Mouse (Mus musculus) forebrain, postnatal 0 days (tissue): ENCODE results near the gene Armh3. TPM values are rescaled to one million over a fixed set of nuclear protein-coding genes. Genes with fewer than 3 reads are reported as not detected.

Experiments
- ATAC-seq: fragments of 200-750 bp; cut with Nextera tagmentation; 2 replicates; pipeline ENCODE4 v1.8.0; 2017; ENCODE audit warnings: mild to moderate bottlenecking, moderate library complexity
- DNase-seq: peaks from one replicate; pipeline ENCODE4 v3.0.0-alpha.2; 2015
- H3K27ac ChIP-seq: fragments of 300-500 bp; sonication (generic); 2 replicates; pipeline ENCODE4 v1.5.1; 2014; ENCODE audit warnings: low read depth, mild to moderate bottlenecking, antibody characterized with exemption, low read length, moderate library complexity, mixed read lengths
- H3K27me3 ChIP-seq: fragments of 300-500 bp; sonication (generic); 2 replicates; pipeline ENCODE4 v1.6.1; 2014; ENCODE audit warnings: mild to moderate bottlenecking, low read length, mixed read lengths; ENCODE audit not compliant: insufficient read depth
- H3K36me3 ChIP-seq: fragments of 300-500 bp; sonication (generic); 2 replicates; pipeline ENCODE4 v1.6.1; 2014; ENCODE audit warnings: mild to moderate bottlenecking, moderate library complexity; ENCODE audit not compliant: insufficient read depth
- H3K4me1 ChIP-seq: fragments of 300-500 bp; sonication (generic); 2 replicates; pipeline ENCODE4 v1.6.1; 2014; ENCODE audit warnings: antibody characterized with exemption; ENCODE audit not compliant: insufficient read depth
- H3K4me2 ChIP-seq: fragments of 300-500 bp; sonication (generic); 2 replicates; pipeline ENCODE4 v1.6.1; 2014; ENCODE audit warnings: low read depth, mild to moderate bottlenecking, moderate library complexity
- H3K4me3 ChIP-seq: fragments of 300-500 bp; sonication (generic); 2 replicates; pipeline ENCODE4 v1.5.1; 2014; ENCODE audit warnings: low read depth, low read length, mixed read lengths
- H3K9ac ChIP-seq: fragments of 300-500 bp; sonication (generic); 2 replicates; pipeline ENCODE4 v1.6.1; 2014; ENCODE audit warnings: mild to moderate bottlenecking
- H3K9me3 ChIP-seq: fragments of 300-500 bp; sonication (generic); 2 replicates; pipeline ENCODE4 v1.6.1; 2016; ENCODE audit warnings: low read length
- CTCF ChIP-seq: sonication (generic); IDR thresholded peaks from 2 replicates; pipeline ENCODE4 v1.5.1; 2016; ENCODE audit warnings: antibody characterized with exemption, control low read depth, low read depth
- WGBS: fragments of 180-500 bp; shearing (Covaris S2); extraction: QIAGEN DNeasy Blood & Tissue Kit; methylation state at CpG from one replicate; pipeline ENCODE4 v1.1.7; 2014; 5-methylcytosine and 5-hydroxymethylcytosine counted together
- polyA plus RNA-seq: library from polyadenylated mRNA; unstranded; fragments of >200 nt; fragmentation: Nextera tagmentation; extraction: Ambion mirVana; gene quantifications from 2 replicates; pipeline ENCODE4 v1.2.1, GENCODE M21; 2015
- total RNA-seq: library from RNA; depleted of rRNA; stranded (reverse); fragments of >200 nt; gene quantifications from 2 replicates; pipeline ENCODE4 v1.2.3, GENCODE M21; 2014

Gene Armh3
- total and polyA plus RNA-seq, 2 experiments from 2014 or later: 20.9 to 22.5 TPM

GRCm38 (mm10) chr19:46038851-46039260 is 40.6 kb upstream of the Armh3 start:
- H3K36me3 ChIP-seq: peaks cover 28% of the 10 kb centered on the region
- peaks cover 50% of the 10 kb centered on the region for H3K4me1 ChIP-seq
- ATAC-seq: 0 out of 2 replicates have a peak, but pooled peaks have one; percentile 13
- TF ChIP-seq CTCF: no peak
- peak overlapping the region; percentile 81 for H3K9ac ChIP-seq
- WGBS: under 1% methylated on average over 11 of the region's 17 CpGs
- H3K27me3 ChIP-seq: no peaks in the 10 kb centered on the region
- peak overlapping the region; percentile 91 for H3K4me2 ChIP-seq
- no peaks in the 10 kb centered on the region for H3K9me3 ChIP-seq
- H3K27ac ChIP-seq: peak overlapping the region; percentile 85
- DNase-seq: no peak
- H3K4me3 ChIP-seq: peak overlapping the region; percentile 58

DNA sequence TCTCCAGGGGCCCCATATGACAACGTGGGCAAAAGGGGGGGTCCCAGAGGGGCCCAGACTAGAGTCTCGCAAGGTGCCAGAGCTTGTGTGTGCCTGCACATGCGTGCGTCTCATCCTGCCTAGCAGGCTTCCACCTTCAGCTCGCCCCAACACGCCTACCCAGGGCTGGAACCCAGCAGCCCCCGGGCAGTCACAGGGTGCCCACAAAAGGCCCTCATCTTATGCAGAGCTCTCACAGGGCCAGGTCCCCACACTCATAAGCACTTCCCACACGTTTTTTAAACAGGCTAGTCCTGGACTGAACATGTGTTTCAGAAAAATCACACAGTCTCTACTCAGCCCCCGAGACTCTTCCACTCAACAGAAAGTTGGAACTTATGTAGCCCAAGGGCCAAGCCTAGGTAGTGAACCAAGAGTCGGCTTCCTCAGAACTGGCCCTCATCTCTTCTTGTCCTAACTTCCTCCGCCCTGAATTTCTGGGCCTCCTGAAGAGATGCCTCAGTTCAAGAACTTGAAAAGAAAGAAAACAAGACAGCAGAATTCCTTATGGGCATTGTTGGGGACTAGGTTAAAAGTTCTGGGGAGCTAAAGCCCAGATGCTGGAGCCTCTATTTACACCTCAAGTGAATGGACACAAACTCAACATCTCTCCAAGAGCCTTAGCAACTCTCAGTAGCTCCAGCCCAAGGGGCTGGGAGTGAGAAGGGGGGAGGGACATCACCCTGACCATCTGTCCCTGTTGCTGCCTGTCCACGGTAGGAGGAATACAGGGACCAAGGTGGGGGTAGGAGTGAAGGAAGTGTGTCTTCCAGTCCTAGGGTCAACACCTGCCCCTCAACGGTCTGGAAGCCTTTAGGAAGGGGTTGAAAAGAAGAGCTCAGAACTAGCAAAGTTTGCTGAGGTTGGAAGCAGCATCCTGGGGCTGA is 39.9 kb upstream of the Armh3 start:
- H3K4me2 ChIP-seq: peak overlapping the region; percentile 91
- no peak for DNase-seq
- peaks cover 44% of the 10 kb centered on the region for H3K4me1 ChIP-seq
- no peaks in the 10 kb centered on the region for H3K9me3 ChIP-seq
- WGBS: 3% methylated on average over 13 of the region's 13 CpGs
- H3K4me3 ChIP-seq: peak overlapping the region; percentile 58
- H3K27me3 ChIP-seq: no peaks in the 10 kb centered on the region
- peaks cover 34% of the 10 kb centered on the region for H3K36me3 ChIP-seq
- no peak for ATAC-seq
- H3K27ac ChIP-seq: peak overlapping the region; percentile 85
- TF ChIP-seq CTCF: no peak
- H3K9ac ChIP-seq: peak overlapping the region; percentile 81

GRCm38 (mm10) chr19:46037243-46037924 is 39.1 kb upstream of the Armh3 start:
- Histone ChIP-seq H3K4me2 (peak overlapping the region; percentile 91), H3K27me3 (no peaks in the 10 kb centered on the region), H3K4me1 (peaks cover 39% of the 10 kb centered on the region), H3K4me3 (peak overlapping the region; percentile 58), H3K27ac (peak overlapping the region; percentile 45; the same call in 1 of the 2 replicates), H3K9me3 (no peaks in the 10 kb centered on the region), H3K36me3 (peaks cover 42% of the 10 kb centered on the region), H3K9ac (peak overlapping the region; percentile 81)
- WGBS: 7% methylated on average over 6 of the region's 6 CpGs
- no peak for DNase-seq
- no peak for ATAC-seq
- no peak for TF ChIP-seq CTCF

GRCm38 (mm10) chr19:46036477-46037242 is 38.4 kb upstream of the Armh3 start:
- H3K9me3 ChIP-seq: no peaks in the 10 kb centered on the region
- no peak for ATAC-seq
- no peaks in the 10 kb centered on the region for H3K27me3 ChIP-seq
- H3K27ac ChIP-seq: peak overlapping the region; percentile 45; the same call in 1 of the 2 replicates
- peak; percentile 34 for TF ChIP-seq CTCF
- peaks cover 37% of the 10 kb centered on the region for H3K4me1 ChIP-seq
- no peak for DNase-seq
- peak overlapping the region; percentile 58 for H3K4me3 ChIP-seq
- peak overlapping the region; percentile 91 for H3K4me2 ChIP-seq
- H3K36me3 ChIP-seq: peaks cover 50% of the 10 kb centered on the region
- peak overlapping the region; percentile 81 for H3K9ac ChIP-seq
- WGBS: 55% methylated on average over 13 of the region's 13 CpGs

DNA sequence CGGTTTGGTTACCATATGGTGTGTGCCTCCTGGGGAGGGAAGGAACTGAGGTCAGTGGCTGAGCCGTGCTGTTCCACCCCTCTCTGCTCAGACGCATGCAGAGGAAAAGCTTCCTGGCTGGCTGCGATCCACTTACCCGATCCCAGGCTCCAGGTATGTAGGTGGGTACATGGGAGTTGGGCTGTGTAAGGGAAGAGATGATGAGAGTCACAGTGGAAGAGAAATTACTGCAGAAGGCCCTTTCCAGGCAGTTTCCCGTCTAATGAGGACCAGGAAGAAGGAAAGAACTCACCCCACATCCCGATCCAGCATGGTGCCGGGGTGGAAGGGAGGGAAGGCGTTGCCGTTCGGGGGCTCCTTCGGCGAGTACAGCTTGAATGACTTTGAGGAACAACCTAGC is 37.7 kb upstream of the Armh3 start:
- Histone ChIP-seq H3K9ac (no peak overlapping the region), H3K9me3 (no peaks in the 10 kb centered on the region), H3K4me2 (0 out of 2 replicates have a peak overlapping the region, but pooled peaks have one; percentile 91), H3K27me3 (no peaks in the 10 kb centered on the region), H3K27ac (no peak overlapping the region), H3K36me3 (peaks cover 52% of the 10 kb centered on the region), H3K4me1 (peaks cover 30% of the 10 kb centered on the region), H3K4me3 (no peak overlapping the region)
- ATAC-seq: no peak
- no peak for DNase-seq
- TF ChIP-seq CTCF: no peak
- 83% methylated on average over 13 of the region's 13 CpGs for WGBS

DNA sequence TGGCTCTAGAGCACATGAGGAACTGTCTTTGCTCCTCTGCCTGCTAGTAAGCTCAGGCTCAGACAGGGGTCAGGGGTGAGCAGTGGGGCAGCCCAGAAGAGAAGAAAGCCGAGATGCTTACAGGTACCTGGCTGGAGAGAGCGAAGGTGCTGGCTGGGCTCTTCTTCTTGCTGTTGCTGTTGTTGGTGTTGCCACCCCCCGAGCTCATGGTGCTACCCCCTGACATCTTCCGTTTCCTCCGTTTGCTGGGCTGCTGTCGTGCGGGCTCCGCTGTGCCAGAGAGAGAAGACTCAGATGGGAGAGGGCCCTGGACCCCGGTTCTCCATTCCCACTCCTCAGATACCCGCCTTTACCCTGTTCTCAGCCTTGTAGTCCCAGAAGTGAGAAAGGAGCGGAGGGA is 35.6 kb upstream of the Armh3 start:
- Histone ChIP-seq H3K4me3 (no peak overlapping the region), H3K9me3 (no peaks in the 10 kb centered on the region), H3K36me3 (peaks cover 55% of the 10 kb centered on the region), H3K4me1 (peaks cover 20% of the 10 kb centered on the region), H3K9ac (no peak overlapping the region), H3K27ac (no peak overlapping the region), H3K4me2 (no peak overlapping the region), H3K27me3 (no peaks in the 10 kb centered on the region)
- TF ChIP-seq CTCF: no peak
- DNase-seq (no peak), ATAC-seq (no peak)
- 94% methylated on average over 11 of the region's 11 CpGs for WGBS
